Mouse (Mus musculus): ENCODE measurements at regions not wholly inside any gene's neighbourhood (a gene's known extent, or its start where the extent isn't known, plus 50 kb on each side); places are given as distances from the start of the nearest gene placed in this dataset.

GRCm38 (mm10) chr3:37879056-37879455, 154.8 kb upstream of the Gm5148 start:
- H3K9me3 ChIP-seq (replicated peaks; ENCODE audit: control insufficient read depth, low read length), result no peaks in the 10 kb centered on the region
- H3K27ac ChIP-seq (replicated peaks; ENCODE audit: low read depth, low read length), result no peak overlapping the region
- DNase-seq (ENCODE audit: low spot score) (no peak), ATAC-seq (replicated peaks; ENCODE audit: insufficient number of reproducible peaks, low FRiP score, low TSS enrichment, low read depth) (no peak)
- H3K36me3 ChIP-seq (replicated peaks; ENCODE audit: control insufficient read depth, insufficient read depth, low read depth, low read length), result no peaks in the 10 kb centered on the region
- H3K9ac ChIP-seq (replicated peaks; ENCODE audit: low read length), result no peak overlapping the region
- no peaks in the 10 kb centered on the region; the same call in 1 of the 2 replicates for H3K4me1 ChIP-seq (ENCODE audit: control insufficient read depth, insufficient read depth, low read length)
- no peak overlapping the region for H3K4me3 ChIP-seq (ENCODE audit: low read depth, low read length)
- WGBS, result 51% methylated on average over 6 of the region's 6 CpGs
- no peaks in the 10 kb centered on the region for H3K27me3 ChIP-seq (ENCODE audit: control insufficient read depth, insufficient read depth, low read length)
- no peak overlapping the region for H3K4me2 ChIP-seq (ENCODE audit: low read depth, low read length)

GRCm38 (mm10) chr3:37876016-37876765, 151.9 kb upstream of the Gm5148 start:
- Histone ChIP-seq H3K9me3 (replicated peaks; ENCODE audit: control insufficient read depth, low read length) (no peaks in the 10 kb centered on the region), H3K4me3 (ENCODE audit: low read depth, low read length) (no peak overlapping the region), H3K36me3 (replicated peaks; ENCODE audit: control insufficient read depth, insufficient read depth, low read depth, low read length) (no peaks in the 10 kb centered on the region), H3K27ac (replicated peaks; ENCODE audit: low read depth, low read length) (no peak overlapping the region), H3K4me2 (ENCODE audit: low read depth, low read length) (no peak overlapping the region), H3K9ac (replicated peaks; ENCODE audit: low read length) (no peak overlapping the region), H3K27me3 (ENCODE audit: control insufficient read depth, insufficient read depth, low read length) (no peaks in the 10 kb centered on the region), H3K4me1 (ENCODE audit: control insufficient read depth, insufficient read depth, low read length) (no peaks in the 10 kb centered on the region; the same call in 1 of the 2 replicates)
- DNase-seq (ENCODE audit: low spot score) (no peak), ATAC-seq (replicated peaks; ENCODE audit: insufficient number of reproducible peaks, low FRiP score, low TSS enrichment, low read depth) (no peak; the same call in 1 of the 2 replicates)
- 77% methylated on average over 13 of the region's 13 CpGs for WGBS

- ATAC-seq (replicated peaks; ENCODE audit: insufficient number of reproducible peaks, low FRiP score, low TSS enrichment, low read depth), result peak; percentile 83
- WGBS, result 30% methylated on average over 6 of the region's 6 CpGs
- Histone ChIP-seq H3K27me3 (ENCODE audit: control insufficient read depth, insufficient read depth, low read length) (no peaks in the 10 kb centered on the region), H3K4me2 (ENCODE audit: low read depth, low read length) (no peak overlapping the region), H3K4me1 (ENCODE audit: control insufficient read depth, insufficient read depth, low read length) (no peaks in the 10 kb centered on the region; the same call in 1 of the 2 replicates), H3K36me3 (replicated peaks; ENCODE audit: control insufficient read depth, insufficient read depth, low read depth, low read length) (no peaks in the 10 kb centered on the region), H3K9me3 (replicated peaks; ENCODE audit: control insufficient read depth, low read length) (no peaks in the 10 kb centered on the region), H3K9ac (replicated peaks; ENCODE audit: low read length) (no peak overlapping the region), H3K4me3 (ENCODE audit: low read depth, low read length) (no peak overlapping the region), H3K27ac (replicated peaks; ENCODE audit: low read depth, low read length) (no peak overlapping the region)
- DNase-seq (ENCODE audit: low spot score), result peak; percentile 66
These were observed 151.2 kb upstream of the Gm5148 start for GRCm38 (mm10) chr3:37875331-37876015.

GRCm38 (mm10) chr3:37874864-37875263, 150.6 kb upstream of the Gm5148 start:
- no peak overlapping the region for H3K4me3 ChIP-seq (ENCODE audit: low read depth, low read length)
- H3K27me3 ChIP-seq (ENCODE audit: control insufficient read depth, insufficient read depth, low read length), result no peaks in the 10 kb centered on the region
- no peaks in the 10 kb centered on the region for H3K9me3 ChIP-seq (replicated peaks; ENCODE audit: control insufficient read depth, low read length)
- 80% methylated on average over 5 of the region's 6 CpGs for WGBS
- ATAC-seq (replicated peaks; ENCODE audit: insufficient number of reproducible peaks, low FRiP score, low TSS enrichment, low read depth), result no peak
- no peaks in the 10 kb centered on the region; the same call in 1 of the 2 replicates for H3K4me1 ChIP-seq (ENCODE audit: control insufficient read depth, insufficient read depth, low read length)
- no peaks in the 10 kb centered on the region for H3K36me3 ChIP-seq (replicated peaks; ENCODE audit: control insufficient read depth, insufficient read depth, low read depth, low read length)
- peak overlapping the region; percentile 20; the same call in 1 of the 2 replicates for H3K27ac ChIP-seq (replicated peaks; ENCODE audit: low read depth, low read length)
- DNase-seq (ENCODE audit: low spot score), result no peak
- H3K4me2 ChIP-seq (ENCODE audit: low read depth, low read length), result no peak overlapping the region
- H3K9ac ChIP-seq (replicated peaks; ENCODE audit: low read length), result no peak overlapping the region

GRCm38 (mm10) chr3:37874346-37874745, 150.1 kb upstream of the Gm5148 start:
- no peak overlapping the region for H3K4me2 ChIP-seq (ENCODE audit: low read depth, low read length)
- ATAC-seq (replicated peaks; ENCODE audit: insufficient number of reproducible peaks, low FRiP score, low TSS enrichment, low read depth), result no peak
- 69% methylated on average over 1 of the region's 1 CpGs for WGBS
- no peaks in the 10 kb centered on the region for H3K27me3 ChIP-seq (ENCODE audit: control insufficient read depth, insufficient read depth, low read length)
- H3K27ac ChIP-seq (replicated peaks; ENCODE audit: low read depth, low read length), result 0 out of 2 replicates have a peak overlapping the region, but pooled peaks have one; percentile 20
- H3K9ac ChIP-seq (replicated peaks; ENCODE audit: low read length), result no peak overlapping the region
- no peaks in the 10 kb centered on the region; the same call in 1 of the 2 replicates for H3K4me1 ChIP-seq (ENCODE audit: control insufficient read depth, insufficient read depth, low read length)
- H3K36me3 ChIP-seq (replicated peaks; ENCODE audit: control insufficient read depth, insufficient read depth, low read depth, low read length), result no peaks in the 10 kb centered on the region
- DNase-seq (ENCODE audit: low spot score), result no peak
- no peaks in the 10 kb centered on the region for H3K9me3 ChIP-seq (replicated peaks; ENCODE audit: control insufficient read depth, low read length)
- H3K4me3 ChIP-seq (ENCODE audit: low read depth, low read length), result no peak overlapping the region

- H3K27ac ChIP-seq (replicated peaks; ENCODE audit: low read depth, low read length), result no peak overlapping the region
- ATAC-seq (replicated peaks; ENCODE audit: insufficient number of reproducible peaks, low FRiP score, low TSS enrichment, low read depth), result no peak
- 58% methylated on average over 3 of the region's 3 CpGs for WGBS
These were observed 148.0 kb upstream of the Gm5148 start for GRCm38 (mm10) chr3:37872329-37872728.

GRCm38 (mm10) chr3:37871076-37871475, 146.8 kb upstream of the Gm5148 start:
- WGBS, result 75% methylated on average over 4 of the region's 4 CpGs
- Histone ChIP-seq H3K27me3 (ENCODE audit: control insufficient read depth, insufficient read depth, low read length) (no peaks in the 10 kb centered on the region), H3K4me1 (ENCODE audit: control insufficient read depth, insufficient read depth, low read length) (no peaks in the 10 kb centered on the region; the same call in 1 of the 2 replicates), H3K9ac (replicated peaks; ENCODE audit: low read length) (no peak overlapping the region), H3K4me2 (ENCODE audit: low read depth, low read length) (no peak overlapping the region), H3K27ac (replicated peaks; ENCODE audit: low read depth, low read length) (no peak overlapping the region), H3K4me3 (ENCODE audit: low read depth, low read length) (no peak overlapping the region), H3K36me3 (replicated peaks; ENCODE audit: control insufficient read depth, insufficient read depth, low read depth, low read length) (no peaks in the 10 kb centered on the region), H3K9me3 (replicated peaks; ENCODE audit: control insufficient read depth, low read length) (no peaks in the 10 kb centered on the region)
- ATAC-seq (replicated peaks; ENCODE audit: insufficient number of reproducible peaks, low FRiP score, low TSS enrichment, low read depth), result no peak
- DNase-seq (ENCODE audit: low spot score), result no peak

More at GRCm38 (mm10) chr3:37872329-37872728, 148.0 kb upstream of the Gm5148 start:
- H3K27me3 ChIP-seq (ENCODE audit: control insufficient read depth, insufficient read depth, low read length), result no peaks in the 10 kb centered on the region
- no peaks in the 10 kb centered on the region for H3K9me3 ChIP-seq (replicated peaks; ENCODE audit: control insufficient read depth, low read length)
- H3K9ac ChIP-seq (replicated peaks; ENCODE audit: low read length), result no peak overlapping the region
- H3K4me2 ChIP-seq (ENCODE audit: low read depth, low read length), result no peak overlapping the region
- H3K4me3 ChIP-seq (ENCODE audit: low read depth, low read length), result no peak overlapping the region
- no peaks in the 10 kb centered on the region; the same call in 1 of the 2 replicates for H3K4me1 ChIP-seq (ENCODE audit: control insufficient read depth, insufficient read depth, low read length)
- no peaks in the 10 kb centered on the region for H3K36me3 ChIP-seq (replicated peaks; ENCODE audit: control insufficient read depth, insufficient read depth, low read depth, low read length)
- peak; percentile 66 for DNase-seq (ENCODE audit: low spot score)

- 75% methylated on average over 4 of the region's 4 CpGs for WGBS
- Histone ChIP-seq H3K9ac (replicated peaks; ENCODE audit: low read length) (no peak overlapping the region), H3K4me1 (ENCODE audit: control insufficient read depth, insufficient read depth, low read length) (no peaks in the 10 kb centered on the region), H3K4me3 (ENCODE audit: low read depth, low read length) (no peak overlapping the region), H3K27me3 (ENCODE audit: control insufficient read depth, insufficient read depth, low read length) (no peaks in the 10 kb centered on the region), H3K9me3 (replicated peaks; ENCODE audit: control insufficient read depth, low read length) (no peaks in the 10 kb centered on the region), H3K36me3 (replicated peaks; ENCODE audit: control insufficient read depth, insufficient read depth, low read depth, low read length) (no peaks in the 10 kb centered on the region), H3K27ac (replicated peaks; ENCODE audit: low read depth, low read length) (no peak overlapping the region), H3K4me2 (ENCODE audit: low read depth, low read length) (no peak overlapping the region)
- ATAC-seq (replicated peaks; ENCODE audit: insufficient number of reproducible peaks, low FRiP score, low TSS enrichment, low read depth) (no peak), DNase-seq (ENCODE audit: low spot score) (no peak)
These were observed 144.2 kb upstream of the Gm5148 start for GRCm38 (mm10) chr3:37868454-37868853.
